Mouse (Mus musculus) lung, adult 2 months (tissue): ENCODE measurements at regions not wholly inside any gene's neighbourhood (a gene's known extent, or its start where the extent isn't known, plus 50 kb on each side); places are given as distances from the start of the nearest gene placed in this dataset.
"Not testable (repeated sequence)": the region's sequence is repeated elsewhere in the genome, so short reads cannot be mapped to it uniquely, and the experiment has no call there.

ENCODE experiments used
- DNase-seq: peaks from one replicate; pipeline ENCODE4 v3.0.0; 2022
- H3K4me1 ChIP-seq: fragments of 200-500 bp; 2 replicates; pipeline ENCODE4 v1.6.1; 2011; ENCODE audit warnings: low read length; ENCODE audit not compliant: control insufficient read depth, insufficient read depth
- H3K4me3 ChIP-seq: fragments of 200-500 bp; replicated peaks from 2 replicates; pipeline ENCODE3; 2011; ENCODE audit warnings: low read depth, mild to moderate bottlenecking, control low read depth, low read length; ENCODE audit errors: extremely low read depth
- CTCF ChIP-seq: fragments of 200-500 bp; IDR thresholded peaks from 2 replicates; pipeline ENCODE4 v1.5.1; 2011; ENCODE audit warnings: mild to moderate bottlenecking, low read length, control low read depth; ENCODE audit not compliant: insufficient read depth
- POLR2A ChIP-seq: fragments of 200-500 bp; IDR thresholded peaks from 2 replicates; pipeline ENCODE4 v1.6.1; 2011; ENCODE audit warnings: low read depth, mild to moderate bottlenecking, control low read depth, low read length, borderline replicate concordance; ENCODE audit errors: extremely low read depth
- WGBS: fragments of 180-500 bp; shearing (Covaris S2); methylation state at CpG from one replicate; pipeline ENCODE4 v1.1.7; 2018; 5-methylcytosine and 5-hydroxymethylcytosine counted together

- no peak overlapping the region for H3K4me3 ChIP-seq
- H3K4me1 ChIP-seq = 0 out of 2 replicates have a peak, but pooled peaks cover 2% of the 10 kb centered on the region
- DNase-seq = peak; percentile 10
- 8% methylated on average over 19 of the region's 19 CpGs for WGBS
- TF ChIP-seq POLR2A (no peak), CTCF (no peak)
Observed at GRCm38 (mm10) chr3:138644286-138644951, 97.6 kb upstream of the Tspan5 start.

- WGBS = 26% methylated on average over 3 of the region's 3 CpGs
- DNase-seq = peak; percentile 3
Observed at GRCm38 (mm10) chr3:138645320-138645719, 96.7 kb upstream of the Tspan5 start.

GRCm38 (mm10) chr3:138649699-138650098 is 92.3 kb upstream of the Tspan5 start:
- no peak for TF ChIP-seq POLR2A
- TF ChIP-seq CTCF = no peak
- no peak overlapping the region for H3K4me3 ChIP-seq
- no peaks in the 10 kb centered on the region for H3K4me1 ChIP-seq
- 77% methylated on average over 6 of the region's 6 CpGs for WGBS
- no peak for DNase-seq

More at GRCm38 (mm10) chr3:138645320-138645719, 96.7 kb upstream of the Tspan5 start:
- no peak for TF ChIP-seq POLR2A
- no peak for TF ChIP-seq CTCF
- Histone ChIP-seq H3K4me1 (0 out of 2 replicates have a peak, but pooled peaks cover 2% of the 10 kb centered on the region), H3K4me3 (no peak overlapping the region)

- DNase-seq, H3K4me3 ChIP-seq: not testable (repeated sequence)
- WGBS = 91% methylated on average over 4 of the region's 4 CpGs
Observed at GRCm38 (mm10) chr3:138650671-138651070, 91.3 kb upstream of the Tspan5 start.

GRCm38 (mm10) chr3:138651361-138652205 is 90.4 kb upstream of the Tspan5 start:
- no peak for TF ChIP-seq CTCF
- no peak for TF ChIP-seq POLR2A
- Histone ChIP-seq H3K4me1 (no peaks in the 10 kb centered on the region), H3K4me3 (no peak overlapping the region)
- no peak for DNase-seq
- 79% methylated on average over 12 of the region's 12 CpGs for WGBS

More at GRCm38 (mm10) chr3:138650671-138651070, 91.3 kb upstream of the Tspan5 start:
- not testable (repeated sequence) for H3K4me1 ChIP-seq

- WGBS = 89% methylated on average over 2 of the region's 2 CpGs
- no peaks in the 10 kb centered on the region for H3K4me1 ChIP-seq
Observed at GRCm38 (mm10) chr3:138652206-138652605, 89.8 kb upstream of the Tspan5 start.

GRCm38 (mm10) chr3:138652685-138653084 is 89.3 kb upstream of the Tspan5 start:
- Histone ChIP-seq H3K4me1 (no peaks in the 10 kb centered on the region), H3K4me3 (no peak overlapping the region)
- TF ChIP-seq POLR2A (no peak), CTCF (no peak)
- DNase-seq = no peak
- WGBS = 82% methylated on average over 4 of the region's 4 CpGs

More at GRCm38 (mm10) chr3:138652206-138652605, 89.8 kb upstream of the Tspan5 start:
- no peak overlapping the region for H3K4me3 ChIP-seq
- TF ChIP-seq CTCF (no peak), POLR2A (no peak)
- no peak for DNase-seq

GRCm38 (mm10) chr3:138653549-138654246 is 88.3 kb upstream of the Tspan5 start:
- DNase-seq = no peak
- WGBS = 84% methylated on average over 13 of the region's 13 CpGs
- Histone ChIP-seq H3K4me1 (no peaks in the 10 kb centered on the region), H3K4me3 (no peak overlapping the region)
- TF ChIP-seq CTCF = no peak
- no peak for TF ChIP-seq POLR2A

- H3K4me1 ChIP-seq = no peaks in the 10 kb centered on the region
- DNase-seq = no peak
- TF ChIP-seq POLR2A (no peak), CTCF (no peak)
- 66% methylated on average over 16 of the region's 16 CpGs for WGBS
- H3K4me3 ChIP-seq = no peak overlapping the region
Observed at GRCm38 (mm10) chr3:138654610-138655371, 87.2 kb upstream of the Tspan5 start.
